Mouse (Mus musculus): Measurements from ENCODE around the gene 4921507P07Rik. TPM values are rescaled to one million over a fixed set of nuclear protein-coding genes. Genes with fewer than 3 reads are reported as not detected.

The 4921507P07Rik gene
- polyA plus RNA-seq, 1 experiment = 232 TPM

GRCm38 (mm10) chr6:50539641-50540040 is 56.8 kb downstream of the 4921507P07Rik start:
- Histone ChIP-seq H3K27ac (ENCODE audit: control insufficient read depth, insufficient read depth, low read depth, low read length) (no peak overlapping the region), H3K27me3 (ENCODE audit: control insufficient read depth, insufficient read depth, low read length) (no peaks in the 10 kb centered on the region), H3K4me3 (ENCODE audit: control insufficient read depth, low read depth, low read length) (no peak overlapping the region), H3K36me3 (ENCODE audit: control insufficient read depth, insufficient read depth, low read length) (no peaks in the 10 kb centered on the region), H3K4me1 (ENCODE audit: control insufficient read depth, insufficient read depth, low read length) (no peaks in the 10 kb centered on the region)
- TF ChIP-seq CTCF (IDR thresholded peaks at IDR 0.05; ENCODE audit: control insufficient read depth, insufficient read depth, insufficient replicate concordance, low read depth, low read length) (no peak), POLR2A (IDR thresholded peaks at IDR 0.05; ENCODE audit: control insufficient read depth, low read depth, low read length) (no peak)

- Histone ChIP-seq H3K27me3 (ENCODE audit: control insufficient read depth, insufficient read depth, low read length) (no peaks in the 10 kb centered on the region), H3K4me3 (ENCODE audit: control insufficient read depth, low read depth, low read length) (no peak overlapping the region), H3K27ac (ENCODE audit: control insufficient read depth, insufficient read depth, low read depth, low read length) (no peak overlapping the region), H3K4me1 (ENCODE audit: control insufficient read depth, insufficient read depth, low read length) (no peaks in the 10 kb centered on the region), H3K36me3 (ENCODE audit: control insufficient read depth, insufficient read depth, low read length) (no peaks in the 10 kb centered on the region)
- TF ChIP-seq CTCF (IDR thresholded peaks at IDR 0.05; ENCODE audit: control insufficient read depth, insufficient read depth, insufficient replicate concordance, low read depth, low read length) (peak; percentile 86; the same call in 1 of the 2 replicates), POLR2A (IDR thresholded peaks at IDR 0.05; ENCODE audit: control insufficient read depth, low read depth, low read length) (no peak)
Measured at GRCm38 (mm10) chr6:50536461-50536892, 60.0 kb downstream of the 4921507P07Rik start.

- no peak overlapping the region for H3K4me3 ChIP-seq (ENCODE audit: control insufficient read depth, low read depth, low read length)
- TF ChIP-seq POLR2A (IDR thresholded peaks at IDR 0.05; ENCODE audit: control insufficient read depth, low read depth, low read length) (no peak), CTCF (IDR thresholded peaks at IDR 0.05; ENCODE audit: control insufficient read depth, insufficient read depth, insufficient replicate concordance, low read depth, low read length) (no peak)
- H3K36me3 ChIP-seq (ENCODE audit: control insufficient read depth, insufficient read depth, low read length) = no peaks in the 10 kb centered on the region
- no peaks in the 10 kb centered on the region for H3K4me1 ChIP-seq (ENCODE audit: control insufficient read depth, insufficient read depth, low read length)
- H3K27ac ChIP-seq (ENCODE audit: control insufficient read depth, insufficient read depth, low read depth, low read length) = no peak overlapping the region
- H3K27me3 ChIP-seq (ENCODE audit: control insufficient read depth, insufficient read depth, low read length) = no peaks in the 10 kb centered on the region
Measured at GRCm38 (mm10) chr6:50535346-50535745, 61.1 kb downstream of the 4921507P07Rik start.

GRCm38 (mm10) chr6:50531920-50532319 is 64.5 kb downstream of the 4921507P07Rik start:
- no peak for TF ChIP-seq POLR2A (IDR thresholded peaks at IDR 0.05; ENCODE audit: control insufficient read depth, low read depth, low read length)
- TF ChIP-seq CTCF (IDR thresholded peaks at IDR 0.05; ENCODE audit: control insufficient read depth, insufficient read depth, insufficient replicate concordance, low read depth, low read length) = no peak
- Histone ChIP-seq H3K4me3 (ENCODE audit: control insufficient read depth, low read depth, low read length) (no peak overlapping the region), H3K27ac (ENCODE audit: control insufficient read depth, insufficient read depth, low read depth, low read length) (no peak overlapping the region), H3K27me3 (ENCODE audit: control insufficient read depth, insufficient read depth, low read length) (no peaks in the 10 kb centered on the region; the same call in 1 of the 2 replicates), H3K36me3 (ENCODE audit: control insufficient read depth, insufficient read depth, low read length) (no peaks in the 10 kb centered on the region), H3K4me1 (ENCODE audit: control insufficient read depth, insufficient read depth, low read length) (peaks cover 5% of the 10 kb centered on the region)

GRCm38 (mm10) chr6:50531003-50531402 is 65.4 kb downstream of the 4921507P07Rik start:
- Histone ChIP-seq H3K4me3 (ENCODE audit: control insufficient read depth, low read depth, low read length) (no peak overlapping the region), H3K27me3 (ENCODE audit: control insufficient read depth, insufficient read depth, low read length) (no peaks in the 10 kb centered on the region; the same call in 1 of the 2 replicates), H3K4me1 (ENCODE audit: control insufficient read depth, insufficient read depth, low read length) (peaks cover 7% of the 10 kb centered on the region), H3K36me3 (ENCODE audit: control insufficient read depth, insufficient read depth, low read length) (no peaks in the 10 kb centered on the region), H3K27ac (ENCODE audit: control insufficient read depth, insufficient read depth, low read depth, low read length) (no peak overlapping the region)
- no peak for TF ChIP-seq CTCF (IDR thresholded peaks at IDR 0.05; ENCODE audit: control insufficient read depth, insufficient read depth, insufficient replicate concordance, low read depth, low read length)
- TF ChIP-seq POLR2A (IDR thresholded peaks at IDR 0.05; ENCODE audit: control insufficient read depth, low read depth, low read length) = no peak

- TF ChIP-seq CTCF (IDR thresholded peaks at IDR 0.05; ENCODE audit: control insufficient read depth, insufficient read depth, insufficient replicate concordance, low read depth, low read length) (no peak), POLR2A (IDR thresholded peaks at IDR 0.05; ENCODE audit: control insufficient read depth, low read depth, low read length) (no peak)
Measured at GRCm38 (mm10) chr6:50529194-50529593, 67.2 kb downstream of the 4921507P07Rik start.

GRCm38 (mm10) chr6:50527416-50527815 is 69.0 kb downstream of the 4921507P07Rik start:
- no peak overlapping the region for H3K27ac ChIP-seq (ENCODE audit: control insufficient read depth, insufficient read depth, low read depth, low read length)
- no peaks in the 10 kb centered on the region; the same call in 1 of the 2 replicates for H3K27me3 ChIP-seq (ENCODE audit: control insufficient read depth, insufficient read depth, low read length)
- TF ChIP-seq POLR2A (IDR thresholded peaks at IDR 0.05; ENCODE audit: control insufficient read depth, low read depth, low read length) (no peak), CTCF (IDR thresholded peaks at IDR 0.05; ENCODE audit: control insufficient read depth, insufficient read depth, insufficient replicate concordance, low read depth, low read length) (no peak)
- peaks cover 7% of the 10 kb centered on the region for H3K4me1 ChIP-seq (ENCODE audit: control insufficient read depth, insufficient read depth, low read length)
- H3K4me3 ChIP-seq (ENCODE audit: control insufficient read depth, low read depth, low read length) = no peak overlapping the region
- H3K36me3 ChIP-seq (ENCODE audit: control insufficient read depth, insufficient read depth, low read length) = no peaks in the 10 kb centered on the region

More at GRCm38 (mm10) chr6:50529194-50529593, 67.2 kb downstream of the 4921507P07Rik start:
- no peak overlapping the region for H3K27ac ChIP-seq (ENCODE audit: control insufficient read depth, insufficient read depth, low read depth, low read length)
- no peaks in the 10 kb centered on the region for H3K36me3 ChIP-seq (ENCODE audit: control insufficient read depth, insufficient read depth, low read length)
- no peak overlapping the region for H3K4me3 ChIP-seq (ENCODE audit: control insufficient read depth, low read depth, low read length)
- peaks cover 7% of the 10 kb centered on the region for H3K4me1 ChIP-seq (ENCODE audit: control insufficient read depth, insufficient read depth, low read length)
- no peaks in the 10 kb centered on the region; the same call in 1 of the 2 replicates for H3K27me3 ChIP-seq (ENCODE audit: control insufficient read depth, insufficient read depth, low read length)

Measured in testis, adult 2 months (tissue).